Mouse (Mus musculus) myocyte (in vitro differentiated cells): Measurements from ENCODE around the gene Zfp598.

ENCODE experiments used
- CEBPB ChIP-seq: IDR thresholded peaks from 2 replicates; pipeline ENCODE4 v1.6.1; 2011; ENCODE audit warnings: mild to moderate bottlenecking, moderate library complexity; ENCODE audit not compliant: poor library complexity, insufficient read depth, severe bottlenecking
- MYOG ChIP-seq, 3 experiments: IDR thresholded peaks; one replicate each; pipeline ENCODE4 v1.6.1; 2011; ENCODE audit warnings: control low read depth in 2 of 3, low read depth in 2 of 3, mild to moderate bottlenecking in 2 of 3; ENCODE audit not compliant: insufficient read length in 2 of 3, control insufficient read depth in 1 of 3, insufficient read depth in 1 of 3
- POLR2A ChIP-seq: IDR thresholded peaks from one replicate; pipeline ENCODE4 v1.6.1; 2011; ENCODE audit warnings: low read depth, mild to moderate bottlenecking, control low read depth, moderate library complexity; ENCODE audit not compliant: insufficient read length
- SRF ChIP-seq: IDR thresholded peaks from one replicate; pipeline ENCODE4 v1.6.1; 2011; ENCODE audit warnings: low read depth; ENCODE audit not compliant: control insufficient read depth, insufficient read length

- TF ChIP-seq SRF (no peak), POLR2A (no peak), MYOG (IDR thresholded peaks at IDR 0.05; ENCODE audit: control insufficient read depth in 1 of 3, insufficient read depth in 1 of 3, insufficient read length in 2 of 3, low read depth in 2 of 3) (no peak), CEBPB (no peak)
Measured at GRCm38 (mm10) chr17:24658017-24658758, 11.3 kb upstream of the Zfp598 start, which contains the start of gene Npw.
